9 mouse cellular contexts compared by ENCODE assay signal in the genomic region with DNA sequence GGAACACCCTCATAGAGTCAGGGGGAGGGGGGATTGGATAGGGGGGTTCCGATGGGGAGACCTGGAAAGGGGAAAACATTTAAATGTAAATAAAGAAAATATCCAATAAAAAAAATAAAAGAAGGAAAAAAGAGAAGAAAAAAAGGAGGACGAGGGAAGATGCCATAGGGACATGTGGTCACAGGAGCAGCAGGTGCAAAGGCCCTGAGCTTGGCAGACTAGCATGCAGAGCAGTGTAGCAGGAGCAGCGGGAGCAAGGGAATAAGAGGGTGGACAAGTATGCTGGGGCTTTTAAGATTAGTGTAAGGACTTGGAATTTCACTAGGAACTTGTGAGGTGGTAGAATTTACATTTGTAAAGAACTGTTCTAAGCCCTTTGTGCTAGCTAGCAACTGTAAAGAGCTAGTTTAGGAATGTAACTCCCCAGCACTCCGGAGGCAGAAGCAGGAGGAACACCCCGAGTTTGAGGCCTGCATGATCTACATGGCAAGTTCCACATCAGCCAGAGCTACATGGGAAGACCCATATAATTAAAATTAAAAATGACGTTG. TPM values are rescaled to one million over a fixed set of nuclear protein-coding genes. Genes with fewer than 3 reads are reported as not detected.
A peak's percentile ranks its signal among the peaks of the same experiment; 100 is the strongest.
DNase-seq lines count a peak whose midpoint lies in the region; ATAC-seq and TF ChIP-seq lines count a peak whose summit lies in the region.
"Had no signal": no experiment of that assay in that cellular context is flagged by ENCODE, and none has a peak within 500 bp of the region (broad histone marks: within the 10 kb centered on the region; RNA-seq: fewer than 3 reads in every experiment).

No protein-coding gene starts in this region.

- H3K36me3 ChIP-seq in lung, embryonic 14.5 days (ENCODE audit: insufficient read depth) = no peaks in the 10 kb centered on the region
- H3K36me3 ChIP-seq in embryonic facial prominence, embryonic 14.5 days (ENCODE audit: control insufficient read depth, insufficient read depth, low read length) = peaks cover 12% of the 10 kb centered on the region; the same call in 1 of the 2 replicates
- no peaks in the 10 kb centered on the region for H3K36me3 ChIP-seq in intestine, postnatal 0 days (ENCODE audit: control insufficient read depth, insufficient read depth)
- H3K36me3 ChIP-seq in neural tube, embryonic 12.5 days = peaks cover 15% of the 10 kb centered on the region

- no peak for DNase-seq in lung, embryonic 14.5 days
- no peak for DNase-seq in lung, postnatal 25 days (ENCODE audit: low spot score)
- no peak for DNase-seq in embryonic facial prominence, embryonic 14.5 days (ENCODE audit: low spot score)
- DNase-seq in adrenal gland, adult (ENCODE audit: inconsistent age in 2 of 2, low spot score in 1 of 2) = no peak
- no peak for DNase-seq in kidney, adult 8-10 months
- DNase-seq: cerebellum, adult 9-11 months; gastrocnemius, postnatal 14 days had no signal

- no peaks in the 10 kb centered on the region for H3K4me1 ChIP-seq in lung, embryonic 14.5 days (ENCODE audit: insufficient read depth)
- H3K4me1 ChIP-seq in embryonic facial prominence, embryonic 14.5 days (ENCODE audit: control insufficient read depth, insufficient read depth, low read length) = 0 out of 2 replicates have a peak, but pooled peaks cover 5% of the 10 kb centered on the region
- 0 out of 2 replicates have a peak, but pooled peaks cover 6% of the 10 kb centered on the region for H3K4me1 ChIP-seq in intestine, postnatal 0 days (replicated peaks; ENCODE audit: control insufficient read depth, insufficient read depth, low read length)
- H3K4me1 ChIP-seq in neural tube, embryonic 12.5 days = peaks cover 18% of the 10 kb centered on the region

- no peak overlapping the region for H3K27ac ChIP-seq in lung, embryonic 14.5 days (ENCODE audit: low read depth)
- no peak overlapping the region for H3K27ac ChIP-seq in embryonic facial prominence, embryonic 14.5 days (replicated peaks; ENCODE audit: low read depth, low read length)
- H3K27ac ChIP-seq in intestine, postnatal 0 days (ENCODE audit: low read depth, low read length) = no peak overlapping the region
- H3K27ac ChIP-seq in neural tube, embryonic 12.5 days = no peak overlapping the region

- TF ChIP-seq CTCF in lung, embryonic 14.5 days (IDR thresholded peaks at IDR 0.05; ENCODE audit: low read depth) = no peak
- TF ChIP-seq CTCF in intestine, postnatal 0 days (IDR thresholded peaks at IDR 0.05; ENCODE audit: low read depth) = no peak

- ATAC-seq in lung, embryonic 14.5 days (ENCODE audit: insufficient read depth) = no peak
- no peak for ATAC-seq in embryonic facial prominence, embryonic 14.5 days (ENCODE audit: low read depth)
- no peak for ATAC-seq in intestine, postnatal 0 days
- no peak for ATAC-seq in neural tube, embryonic 12.5 days (ENCODE audit: low FRiP score, low read depth)

- WGBS in lung, embryonic 14.5 days = 65% methylated on average over 6 of the region's 6 CpGs
- 73% methylated on average over 6 of the region's 6 CpGs for WGBS in embryonic facial prominence, embryonic 14.5 days
- WGBS in intestine, postnatal 0 days = 78% methylated on average over 6 of the region's 6 CpGs
- 70% methylated on average over 6 of the region's 6 CpGs for WGBS in neural tube, embryonic 12.5 days

- no peak overlapping the region for H3K9ac ChIP-seq in lung, embryonic 14.5 days
- H3K9ac ChIP-seq in embryonic facial prominence, embryonic 14.5 days (ENCODE audit: low read depth, low read length) = no peak overlapping the region
- H3K9ac ChIP-seq in intestine, postnatal 0 days (ENCODE audit: low read depth, low read length) = no peak overlapping the region
- H3K9ac ChIP-seq in neural tube, embryonic 12.5 days = 0 out of 2 replicates have a peak overlapping the region, but pooled peaks have one; percentile 75

- H3K4me3 ChIP-seq in lung, embryonic 14.5 days (ENCODE audit: low read depth, low read length) = no peak overlapping the region; the same call in 1 of the 2 replicates
- H3K4me3 ChIP-seq in embryonic facial prominence, embryonic 14.5 days (ENCODE audit: low read depth, low read length) = peak overlapping the region; percentile 62; the same call in 1 of the 2 replicates
- H3K4me3 ChIP-seq in intestine, postnatal 0 days (ENCODE audit: low read depth, low read length) = no peak overlapping the region; the same call in 1 of the 2 replicates
- no peak overlapping the region for H3K4me3 ChIP-seq in neural tube, embryonic 12.5 days

- no peaks in the 10 kb centered on the region for H3K27me3 ChIP-seq in lung, embryonic 14.5 days (ENCODE audit: insufficient read depth, low read length)
- no peaks in the 10 kb centered on the region for H3K27me3 ChIP-seq in embryonic facial prominence, embryonic 14.5 days (replicated peaks; ENCODE audit: control insufficient read depth, insufficient read depth, low read length)
- H3K27me3 ChIP-seq in intestine, postnatal 0 days (replicated peaks; ENCODE audit: control insufficient read depth, insufficient read depth, low read length) = no peaks in the 10 kb centered on the region
- H3K27me3 ChIP-seq in neural tube, embryonic 12.5 days (replicated peaks) = no peaks in the 10 kb centered on the region

- peak overlapping the region; percentile 87; the same call in 1 of the 2 replicates for H3K4me2 ChIP-seq in lung, embryonic 14.5 days
- peak overlapping the region; percentile 88 for H3K4me2 ChIP-seq in embryonic facial prominence, embryonic 14.5 days (ENCODE audit: low read depth, low read length)
- peak overlapping the region; percentile 87; the same call in 1 of the 2 replicates for H3K4me2 ChIP-seq in intestine, postnatal 0 days (replicated peaks; ENCODE audit: low read depth)
- peak overlapping the region; percentile 83 for H3K4me2 ChIP-seq in neural tube, embryonic 12.5 days (replicated peaks)

- no peaks in the 10 kb centered on the region for H3K9me3 ChIP-seq in lung, embryonic 14.5 days (ENCODE audit: low read depth, low read length)
- H3K9me3 ChIP-seq in embryonic facial prominence, embryonic 14.5 days (ENCODE audit: control insufficient read depth, low read length) = no peaks in the 10 kb centered on the region
- H3K9me3 ChIP-seq in intestine, postnatal 0 days (ENCODE audit: control insufficient read depth) = no peaks in the 10 kb centered on the region
- H3K9me3 ChIP-seq in neural tube, embryonic 12.5 days = 0 out of 2 replicates have a peak, but pooled peaks cover 6% of the 10 kb centered on the region

RNA-seq across cellular contexts. Expression of a gene that starts 1.2 kb away (rescaled TPM):
- polyA plus RNA-seq in lung, embryonic 14.5 days (2014; fragmentation: Nextera tagmentation; extraction: Ambion mirVana) = 61.0 and 65.7 TPM in 2 replicates
- 61.3 and 67.2 TPM in 2 replicates for polyA plus RNA-seq in embryonic facial prominence, embryonic 14.5 days (2014; fragmentation: Nextera tagmentation; extraction: Ambion mirVana)
- polyA plus RNA-seq in intestine, postnatal 0 days (2015; fragmentation: Nextera tagmentation; extraction: Ambion mirVana) = 54.6 and 54.9 TPM in 2 replicates
- polyA plus RNA-seq in neural tube, embryonic 12.5 days (2016; fragmentation: Nextera tagmentation; extraction: Ambion mirVana) = 71.2 and 72.9 TPM in 2 replicates

RNA-seq across cellular contexts. Expression of a gene that starts 48.6 kb away (rescaled TPM):
- polyA plus RNA-seq in lung, embryonic 14.5 days (2014; fragmentation: Nextera tagmentation; extraction: Ambion mirVana) = 79.9 and 80.6 TPM in 2 replicates
- 70.2 and 74.6 TPM in 2 replicates for polyA plus RNA-seq in embryonic facial prominence, embryonic 14.5 days (2014; fragmentation: Nextera tagmentation; extraction: Ambion mirVana)
- 58.4 and 60.4 TPM in 2 replicates for polyA plus RNA-seq in intestine, postnatal 0 days (2015; fragmentation: Nextera tagmentation; extraction: Ambion mirVana)
- 34.7 and 59.7 TPM in 2 replicates for polyA plus RNA-seq in neural tube, embryonic 12.5 days (2016; fragmentation: Nextera tagmentation; extraction: Ambion mirVana)
